Mouse (Mus musculus) hindbrain, embryonic 13.5 days (tissue): Measurements from ENCODE around the gene Plcg2. TPM values are rescaled to one million over a fixed set of nuclear protein-coding genes. Genes with fewer than 3 reads are reported as not detected.

Source experiments
- ATAC-seq: fragments of 200-750 bp; cut with Nextera tagmentation; 2 replicates; pipeline ENCODE4 v1.8.0; 2017; ENCODE audit warnings: moderate TSS enrichment; ENCODE audit not compliant: low FRiP score
- H3K27ac ChIP-seq: fragments of 300-500 bp; sonication (generic); 2 replicates; pipeline ENCODE4 v1.5.1; 2015; ENCODE audit warnings: inconsistent platforms, mild to moderate bottlenecking, moderate library complexity
- H3K27me3 ChIP-seq: fragments of 300-500 bp; sonication (generic); 2 replicates; pipeline ENCODE4 v1.6.1; 2015; ENCODE audit warnings: mild to moderate bottlenecking, inconsistent platforms
- H3K36me3 ChIP-seq: fragments of 300-500 bp; sonication (generic); 2 replicates; pipeline ENCODE4 v1.6.1; 2015; ENCODE audit warnings: mild to moderate bottlenecking, inconsistent platforms
- H3K4me1 ChIP-seq: fragments of 300-500 bp; sonication (generic); replicated peaks from 2 replicates; pipeline ENCODE4 v1.6.1; 2015; ENCODE audit warnings: inconsistent platforms
- H3K4me2 ChIP-seq: fragments of 300-500 bp; sonication (generic); 2 replicates; pipeline ENCODE4 v1.6.1; 2015; ENCODE audit warnings: inconsistent platforms, mild to moderate bottlenecking, moderate library complexity
- H3K4me3 ChIP-seq: fragments of 300-500 bp; sonication (generic); 2 replicates; pipeline ENCODE4 v1.5.1; 2015; ENCODE audit warnings: mild to moderate bottlenecking, inconsistent platforms
- H3K9ac ChIP-seq: fragments of 300-500 bp; sonication (generic); 2 replicates; pipeline ENCODE4 v1.6.1; 2015; ENCODE audit warnings: mild to moderate bottlenecking, inconsistent platforms
- H3K9me3 ChIP-seq: fragments of 300-500 bp; sonication (generic); 2 replicates; pipeline ENCODE4 v1.6.1; 2016; ENCODE audit warnings: inconsistent platforms
- WGBS: fragments of 180-500 bp; shearing (Covaris S2); methylation state at CpG from one replicate; pipeline ENCODE4 v1.1.7; 2015; 5-methylcytosine and 5-hydroxymethylcytosine counted together
- polyA plus RNA-seq: library from polyadenylated mRNA; unstranded; fragments of >200 nt; fragmentation: Nextera tagmentation; extraction: Ambion mirVana; gene quantifications from 2 replicates; pipeline ENCODE4 v1.2.1, GENCODE M21; 2015

Gene Plcg2
- polyA plus RNA-seq = 1.3 and 1.6 TPM in 2 replicates

- Histone ChIP-seq H3K9ac (peak within 1 kb of the TSS; percentile 71), H3K4me2 (peak within 1 kb of the TSS; percentile 99), H3K9me3 (no peaks in the 10 kb centered on the region), H3K36me3 (no peaks in the 10 kb centered on the region), H3K27ac (no peak within 1 kb of the TSS), H3K27me3 (peaks cover 34% of the 10 kb centered on the region), H3K4me1 (peaks cover 15% of the 10 kb centered on the region), H3K4me3 (peak within 1 kb of the TSS; percentile 56)
- peak; percentile 36; the same call in 1 of the 2 replicates for ATAC-seq
- under 1% methylated on average over 62 of the region's 62 CpGs for WGBS
Measured at GRCm38 (mm10) chr8:117498179-117498914, at the start of gene Plcg2. TSS of gene Plcg2 (plus strand) at chr8:117498291.

- ATAC-seq = no peak
- peak overlapping the region; percentile 67 for H3K27ac ChIP-seq
- no peak overlapping the region for H3K4me2 ChIP-seq
- H3K36me3 ChIP-seq = peaks cover 93% of the 10 kb centered on the region
- no peak overlapping the region for H3K4me3 ChIP-seq
- H3K27me3 ChIP-seq = no peaks in the 10 kb centered on the region
- no peaks in the 10 kb centered on the region for H3K9me3 ChIP-seq
- peaks cover 43% of the 10 kb centered on the region for H3K4me1 ChIP-seq
- WGBS = 62% methylated on average over 9 of the region's 9 CpGs
- peak overlapping the region; percentile 20; the same call in 1 of the 2 replicates for H3K9ac ChIP-seq
Measured at GRCm38 (mm10) chr8:117451072-117451471, 47.0 kb upstream of the Plcg2 start.

- H3K27ac ChIP-seq = peak overlapping the region; percentile 66
- no peak overlapping the region for H3K4me3 ChIP-seq
- no peaks in the 10 kb centered on the region for H3K9me3 ChIP-seq
- H3K27me3 ChIP-seq = no peaks in the 10 kb centered on the region
- peak overlapping the region; percentile 13; the same call in 1 of the 2 replicates for H3K9ac ChIP-seq
- WGBS = 77% methylated on average over 6 of the region's 6 CpGs
- no peak overlapping the region for H3K4me2 ChIP-seq
- H3K36me3 ChIP-seq = peaks cover 89% of the 10 kb centered on the region
- H3K4me1 ChIP-seq = peaks cover 40% of the 10 kb centered on the region
- no peak for ATAC-seq
Measured at GRCm38 (mm10) chr8:117453974-117454373, 44.1 kb upstream of the Plcg2 start.

- Histone ChIP-seq H3K4me1 (peaks cover 42% of the 10 kb centered on the region), H3K9me3 (no peaks in the 10 kb centered on the region), H3K27ac (peak overlapping the region; percentile 66), H3K4me2 (no peak overlapping the region), H3K4me3 (no peak overlapping the region), H3K9ac (peak overlapping the region; percentile 13; the same call in 1 of the 2 replicates), H3K27me3 (no peaks in the 10 kb centered on the region), H3K36me3 (peaks cover 83% of the 10 kb centered on the region)
- WGBS = 95% methylated on average over 14 of the region's 14 CpGs
- no peak for ATAC-seq
Measured at GRCm38 (mm10) chr8:117454516-117455116, 43.5 kb upstream of the Plcg2 start.

- Histone ChIP-seq H3K9me3 (no peaks in the 10 kb centered on the region), H3K9ac (no peak overlapping the region), H3K36me3 (peaks cover 72% of the 10 kb centered on the region), H3K27me3 (no peaks in the 10 kb centered on the region), H3K27ac (no peak overlapping the region), H3K4me3 (no peak overlapping the region), H3K4me1 (peaks cover 31% of the 10 kb centered on the region), H3K4me2 (no peak overlapping the region)
- WGBS = 96% methylated on average over 6 of the region's 6 CpGs
- no peak for ATAC-seq
Measured at GRCm38 (mm10) chr8:117455701-117456100, 42.4 kb upstream of the Plcg2 start.

GRCm38 (mm10) chr8:117458440-117458839 is 39.7 kb upstream of the Plcg2 start:
- Histone ChIP-seq H3K4me1 (peaks cover 23% of the 10 kb centered on the region), H3K27ac (peak overlapping the region; percentile 49; the same call in 1 of the 2 replicates), H3K4me3 (no peak overlapping the region), H3K9me3 (no peaks in the 10 kb centered on the region), H3K9ac (no peak overlapping the region), H3K4me2 (no peak overlapping the region), H3K27me3 (no peaks in the 10 kb centered on the region), H3K36me3 (peaks cover 51% of the 10 kb centered on the region)
- 65% methylated on average over 4 of the region's 5 CpGs for WGBS
- no peak for ATAC-seq

- no peak overlapping the region for H3K9ac ChIP-seq
- H3K27ac ChIP-seq = peak overlapping the region; percentile 60
- peaks cover 11% of the 10 kb centered on the region for H3K4me1 ChIP-seq
- 54% methylated on average over 11 of the region's 11 CpGs for WGBS
- no peak overlapping the region for H3K4me2 ChIP-seq
- H3K36me3 ChIP-seq = peaks cover 9% of the 10 kb centered on the region; the same call in 1 of the 2 replicates
- no peak for ATAC-seq
- H3K27me3 ChIP-seq = no peaks in the 10 kb centered on the region
- no peaks in the 10 kb centered on the region for H3K9me3 ChIP-seq
- H3K4me3 ChIP-seq = no peak overlapping the region
Measured at GRCm38 (mm10) chr8:117462701-117463284, 35.3 kb upstream of the Plcg2 start.

GRCm38 (mm10) chr8:117464525-117464924 is 33.6 kb upstream of the Plcg2 start:
- H3K9ac ChIP-seq = no peak overlapping the region
- H3K27me3 ChIP-seq = no peaks in the 10 kb centered on the region
- H3K27ac ChIP-seq = no peak overlapping the region
- 97% methylated on average over 6 of the region's 6 CpGs for WGBS
- H3K4me3 ChIP-seq = no peak overlapping the region
- H3K4me1 ChIP-seq = peaks cover 1% of the 10 kb centered on the region
- H3K9me3 ChIP-seq = no peaks in the 10 kb centered on the region
- H3K4me2 ChIP-seq = no peak overlapping the region
- peaks cover 5% of the 10 kb centered on the region; the same call in 1 of the 2 replicates for H3K36me3 ChIP-seq
- no peak for ATAC-seq

- Histone ChIP-seq H3K9ac (no peak overlapping the region), H3K27me3 (no peaks in the 10 kb centered on the region), H3K4me1 (peaks cover 8% of the 10 kb centered on the region), H3K27ac (no peak overlapping the region), H3K4me3 (no peak overlapping the region), H3K4me2 (no peak overlapping the region), H3K9me3 (no peaks in the 10 kb centered on the region), H3K36me3 (peaks cover 5% of the 10 kb centered on the region; the same call in 1 of the 2 replicates)
- 47% methylated on average over 5 of the region's 5 CpGs for WGBS
- peak; percentile 64 for ATAC-seq
Measured at GRCm38 (mm10) chr8:117465250-117465649, 32.8 kb upstream of the Plcg2 start.

GRCm38 (mm10) chr8:117467466-117467865 is 30.6 kb upstream of the Plcg2 start:
- peaks cover 18% of the 10 kb centered on the region for H3K4me1 ChIP-seq
- no peak overlapping the region for H3K4me2 ChIP-seq
- H3K27ac ChIP-seq = no peak overlapping the region
- no peak overlapping the region for H3K4me3 ChIP-seq
- ATAC-seq = no peak
- 87% methylated on average over 10 of the region's 10 CpGs for WGBS
- no peaks in the 10 kb centered on the region for H3K36me3 ChIP-seq
- H3K9ac ChIP-seq = no peak overlapping the region
- no peaks in the 10 kb centered on the region for H3K9me3 ChIP-seq
- H3K27me3 ChIP-seq = no peaks in the 10 kb centered on the region

- WGBS = 29% methylated on average over 16 of the region's 16 CpGs
- ATAC-seq = peak; percentile 69
- H3K27me3 ChIP-seq = no peaks in the 10 kb centered on the region
- H3K9ac ChIP-seq = peak overlapping the region; percentile 68
- no peaks in the 10 kb centered on the region for H3K36me3 ChIP-seq
- H3K27ac ChIP-seq = peak overlapping the region; percentile 96
- H3K9me3 ChIP-seq = no peaks in the 10 kb centered on the region
- H3K4me2 ChIP-seq = peak overlapping the region; percentile 55
- peaks cover 18% of the 10 kb centered on the region for H3K4me1 ChIP-seq
- peak overlapping the region; percentile 25; the same call in 1 of the 2 replicates for H3K4me3 ChIP-seq
Measured at GRCm38 (mm10) chr8:117469431-117470341, 28.4 kb upstream of the Plcg2 start.
